Mouse (Mus musculus): ENCODE measurements at regions not wholly inside any gene's neighbourhood (a gene's known extent, or its start where the extent isn't known, plus 50 kb on each side); places are given as distances from the start of the nearest gene placed in this dataset.

- TF ChIP-seq TCF3 (IDR thresholded peaks at IDR 0.05; ENCODE audit: insufficient read length, low read depth), result no peak
- TF ChIP-seq TCF12 (IDR thresholded peaks at IDR 0.05; ENCODE audit: insufficient read depth, poor library complexity, severe bottlenecking), result no peak
- no peak for TF ChIP-seq POLR2A (IDR thresholded peaks at IDR 0.05; ENCODE audit: insufficient read length, low read depth)
- TF ChIP-seq CEBPB (IDR thresholded peaks at IDR 0.05; ENCODE audit: insufficient read depth, poor library complexity, severe bottlenecking), result peak; percentile 24; the same call in 1 of the 2 replicates
Observed at GRCm38 (mm10) chr16:92995132-92995992, 169.4 kb upstream of the Runx1 start.
